Mouse (Mus musculus) kidney, adult 2 months (tissue): ENCODE results near the gene Aktip. TPM values are rescaled to one million over a fixed set of nuclear protein-coding genes. Genes with fewer than 3 reads are reported as not detected.

ENCODE experiments used
- DNase-seq: peaks from one replicate; pipeline ENCODE4 v3.0.0; 2021
- H3K27ac ChIP-seq: fragments of 200-500 bp; 2 replicates; pipeline ENCODE4 v1.5.1; 2012; ENCODE audit warnings: low read depth, low read length, control low read depth, inconsistent platforms; ENCODE audit not compliant: insufficient read depth
- H3K27me3 ChIP-seq: fragments of 200-500 bp; replicated peaks from 2 replicates; pipeline ENCODE4 v1.6.1; 2012; ENCODE audit warnings: mild to moderate bottlenecking, moderate library complexity, low read length, inconsistent platforms; ENCODE audit not compliant: control insufficient read depth, insufficient read depth
- H3K36me3 ChIP-seq: fragments of 200-500 bp; 2 replicates; pipeline ENCODE4 v1.6.1; 2012; ENCODE audit warnings: mild to moderate bottlenecking, moderate library complexity, low read length, inconsistent platforms; ENCODE audit not compliant: control insufficient read depth, insufficient read depth
- H3K4me1 ChIP-seq: fragments of 200-500 bp; 2 replicates; pipeline ENCODE4 v1.6.1; 2011; ENCODE audit warnings: low read length; ENCODE audit not compliant: control insufficient read depth, insufficient read depth
- H3K4me3 ChIP-seq: fragments of 200-500 bp; 2 replicates; pipeline ENCODE4 v1.5.1; 2011; ENCODE audit warnings: mild to moderate bottlenecking, low read depth, low read length, control low read depth; ENCODE audit not compliant: insufficient read depth
- CTCF ChIP-seq: fragments of 200-500 bp; conservative IDR thresholded peaks from 2 replicates; pipeline ENCODE4 v1.5.1; 2011; ENCODE audit warnings: low read depth, mild to moderate bottlenecking, control low read depth, low read length, moderate library complexity, mixed read lengths; ENCODE audit not compliant: insufficient read depth, insufficient read length
- POLR2A ChIP-seq: fragments of 200-500 bp; IDR thresholded peaks from one replicate; pipeline ENCODE4 v1.6.1; 2011; ENCODE audit warnings: low read depth, low read length, control low read depth
- WGBS: fragments of 180-500 bp; shearing (Covaris S2); methylation state at CpG from one replicate; pipeline ENCODE4 v1.1.7; 2018; 5-methylcytosine and 5-hydroxymethylcytosine counted together
- polyA plus RNA-seq: library from polyadenylated mRNA; depleted of rRNA; stranded (reverse); fragments of >200 nt; gene quantifications from 2 replicates; pipeline ENCODE4 v1.2.3, GENCODE M21; 2012

Aktip gene
- polyA plus RNA-seq, 1 experiment = 108 TPM

GRCm38 (mm10) chr8:91149298-91149697, 50.5 kb downstream of the Aktip start:
- H3K4me3 ChIP-seq = no peak overlapping the region
- no peak overlapping the region for H3K27ac ChIP-seq
- H3K36me3 ChIP-seq = no peaks in the 10 kb centered on the region
- WGBS = 54% methylated on average over 3 of the region's 3 CpGs
- DNase-seq = no peak
- H3K4me1 ChIP-seq = peaks cover 20% of the 10 kb centered on the region
- no peaks in the 10 kb centered on the region for H3K27me3 ChIP-seq
- no peak for TF ChIP-seq CTCF
- no peak for TF ChIP-seq POLR2A

- H3K4me1 ChIP-seq = peaks cover 20% of the 10 kb centered on the region
- no peaks in the 10 kb centered on the region for H3K36me3 ChIP-seq
- no peak for TF ChIP-seq POLR2A
- TF ChIP-seq CTCF = no peak
- peak overlapping the region; percentile 23; the same call in 1 of the 2 replicates for H3K4me3 ChIP-seq
- DNase-seq = peak; percentile 63
- 22% methylated on average over 15 of the region's 15 CpGs for WGBS
- no peaks in the 10 kb centered on the region for H3K27me3 ChIP-seq
- no peak overlapping the region for H3K27ac ChIP-seq
Measured at GRCm38 (mm10) chr8:91148643-91149178, 51.1 kb downstream of the Aktip start.

- Histone ChIP-seq H3K27ac (peak overlapping the region; percentile 43), H3K4me3 (no peak overlapping the region; the same call in 1 of the 2 replicates)
- DNase-seq = peak; percentile 76
Measured at GRCm38 (mm10) chr8:91147715-91148114, 52.1 kb downstream of the Aktip start.

GRCm38 (mm10) chr8:91140828-91141227, 58.9 kb downstream of the Aktip start:
- WGBS = 50% methylated on average over 4 of the region's 4 CpGs

More at GRCm38 (mm10) chr8:91147715-91148114, 52.1 kb downstream of the Aktip start:
- H3K36me3 ChIP-seq = no peaks in the 10 kb centered on the region
- no peaks in the 10 kb centered on the region for H3K27me3 ChIP-seq
- TF ChIP-seq CTCF = peak; percentile 64
- TF ChIP-seq POLR2A = no peak
- WGBS = 4% methylated on average over 6 of the region's 6 CpGs
- peaks cover 20% of the 10 kb centered on the region for H3K4me1 ChIP-seq

GRCm38 (mm10) chr8:91135308-91136181, 64.2 kb downstream of the Aktip start:
- H3K4me3 ChIP-seq = peak overlapping the region; percentile 15
- no peaks in the 10 kb centered on the region for H3K36me3 ChIP-seq
- TF ChIP-seq CTCF (no peak), POLR2A (no peak)
- H3K27me3 ChIP-seq = no peaks in the 10 kb centered on the region
- DNase-seq = peak; percentile 92
- peak overlapping the region; percentile 97 for H3K27ac ChIP-seq
- peaks cover 22% of the 10 kb centered on the region for H3K4me1 ChIP-seq
- 29% methylated on average over 14 of the region's 14 CpGs for WGBS

More at GRCm38 (mm10) chr8:91140828-91141227, 58.9 kb downstream of the Aktip start:
- TF ChIP-seq CTCF (no peak), POLR2A (no peak)
- Histone ChIP-seq H3K36me3 (no peaks in the 10 kb centered on the region), H3K4me3 (no peak overlapping the region), H3K27me3 (no peaks in the 10 kb centered on the region), H3K4me1 (peaks cover 12% of the 10 kb centered on the region), H3K27ac (peak overlapping the region; percentile 89)
- peak; percentile 87 for DNase-seq

GRCm38 (mm10) chr8:91134659-91135058, 65.1 kb downstream of the Aktip start:
- Histone ChIP-seq H3K27ac (peak overlapping the region; percentile 97), H3K36me3 (no peaks in the 10 kb centered on the region), H3K4me3 (peak overlapping the region; percentile 27), H3K27me3 (no peaks in the 10 kb centered on the region), H3K4me1 (peaks cover 20% of the 10 kb centered on the region)
- DNase-seq = no peak
- TF ChIP-seq CTCF (no peak), POLR2A (no peak)
- WGBS = 30% methylated on average over 12 of the region's 12 CpGs

GRCm38 (mm10) chr8:91134070-91134475, 65.7 kb downstream of the Aktip start:
- peak overlapping the region; percentile 97 for H3K27ac ChIP-seq
- H3K4me3 ChIP-seq = peak overlapping the region; percentile 42
- WGBS = 1% methylated on average over 24 of the region's 24 CpGs
- H3K27me3 ChIP-seq = no peaks in the 10 kb centered on the region
- peak; percentile 99 for TF ChIP-seq POLR2A
- peak; percentile 24; the same call in 1 of the 2 replicates for TF ChIP-seq CTCF
- peaks cover 20% of the 10 kb centered on the region for H3K4me1 ChIP-seq
- peaks cover 2% of the 10 kb centered on the region; the same call in 1 of the 2 replicates for H3K36me3 ChIP-seq
- peak; percentile 100 for DNase-seq
